Mouse (Mus musculus) MEL (cell line): ENCODE results near the gene Supt3.

Experiments used
- ELF1 ChIP-seq: IDR thresholded peaks from 2 replicates; pipeline ENCODE4 v1.6.1; 2014; ENCODE audit warnings: low read depth, mild to moderate bottlenecking, inconsistent platforms, low read length, improper control_type of control experiment, moderate library complexity
- GATA1 ChIP-seq: IDR thresholded peaks from 2 replicates; pipeline ENCODE4 v1.6.1; 2011; ENCODE audit warnings: low read depth, low read length, improper control_type of control experiment
- JUND ChIP-seq: IDR thresholded peaks from 2 replicates; pipeline ENCODE4 v1.6.1; 2011; ENCODE audit warnings: low read depth, mild to moderate bottlenecking, improper control_type of control experiment, low read length
- POLR2A ChIP-seq, 2 experiments: IDR thresholded peaks; 2 replicates each; pipeline ENCODE4 v1.6.1; 2011 to 2012; ENCODE audit warnings: low read length in 2 of 2, mild to moderate bottlenecking in 2 of 2, control low read depth in 1 of 2, improper control_type of control experiment in 1 of 2, low read depth in 1 of 2, moderate library complexity in 1 of 2; ENCODE audit not compliant: control insufficient read depth in 1 of 2, insufficient read depth in 1 of 2, poor library complexity in 1 of 2
- USF1 ChIP-seq: IDR thresholded peaks from 2 replicates; pipeline ENCODE4 v1.6.1; 2014; ENCODE audit warnings: low read depth, mild to moderate bottlenecking, inconsistent platforms, low read length, improper control_type of control experiment, moderate library complexity

GRCm38 (mm10) chr17:44970255-44970654 lies 193.3 kb downstream of the Supt3 start:
- TF ChIP-seq JUND = no peak
- no peak for TF ChIP-seq ELF1
- no peak for TF ChIP-seq GATA1
- TF ChIP-seq USF1 = no peak
- TF ChIP-seq POLR2A (IDR thresholded peaks at IDR 0.05; ENCODE audit: control insufficient read depth in 1 of 2, insufficient read depth in 1 of 2, low read depth in 1 of 2, low read length in 2 of 2, poor library complexity in 1 of 2) = no peak
